Mouse (Mus musculus): ENCODE results near the gene Kansl1l.

- no peak for TF ChIP-seq POLR2A (IDR thresholded peaks at IDR 0.05; ENCODE audit: insufficient read depth, low read depth, low read length)
- no peak for TF ChIP-seq CTCF (IDR thresholded peaks at IDR 0.05)
Observed at GRCm38 (mm10) chr1:66841938-66842337, 24.6 kb upstream of the Kansl1l start.
